ENCODE assay signal across 10 mouse cellular contexts in genomic region chr3:89318971-89319590, GRCm38 (mm10). TPM values are rescaled to one million over a fixed set of nuclear protein-coding genes. Genes with fewer than 3 reads are reported as not detected.
A peak's percentile ranks its signal among the peaks of the same experiment; 100 is the strongest.
DNase-seq lines count a peak whose midpoint lies in the region; ATAC-seq and TF ChIP-seq lines count a peak whose summit lies in the region.
"Had no signal": no experiment of that assay in that cellular context is flagged by ENCODE, and none has a peak within 500 bp of the region (broad histone marks: within the 10 kb centered on the region; RNA-seq: fewer than 3 reads in every experiment).

No protein-coding gene starts in this region.

- peak overlapping the region; percentile 83 for H3K4me3 ChIP-seq in layer of hippocampus, adult 2 months
- peak overlapping the region; percentile 63 for H3K4me3 ChIP-seq in forebrain, embryonic 12.5 days (replicated peaks)
- peak overlapping the region; percentile 70 for H3K4me3 ChIP-seq in limb, embryonic 11.5 days (ENCODE audit: low read depth, low read length)
- H3K4me3 ChIP-seq in neural tube, embryonic 14.5 days (ENCODE audit: low read depth, low read length): peak overlapping the region; percentile 78

- no peaks in the 10 kb centered on the region for H3K9me3 ChIP-seq in forebrain, embryonic 12.5 days
- H3K9me3 ChIP-seq in limb, embryonic 11.5 days (ENCODE audit: control insufficient read depth, low read length): no peaks in the 10 kb centered on the region
- no peaks in the 10 kb centered on the region for H3K9me3 ChIP-seq in neural tube, embryonic 14.5 days (ENCODE audit: control insufficient read depth, low read length)

- H3K27ac ChIP-seq in layer of hippocampus, adult 2 months: peak overlapping the region; percentile 93
- no peak overlapping the region for H3K27ac ChIP-seq in forebrain, embryonic 12.5 days
- no peak overlapping the region for H3K27ac ChIP-seq in limb, embryonic 11.5 days (replicated peaks; ENCODE audit: low read depth, low read length)
- peak overlapping the region; percentile 98 for H3K27ac ChIP-seq in neural tube, embryonic 14.5 days (ENCODE audit: low read depth, low read length)

- H3K36me3 ChIP-seq in forebrain, embryonic 12.5 days (replicated peaks): no peaks in the 10 kb centered on the region
- no peaks in the 10 kb centered on the region for H3K36me3 ChIP-seq in limb, embryonic 11.5 days (ENCODE audit: control insufficient read depth, insufficient read depth, low read length)
- peaks cover 10% of the 10 kb centered on the region for H3K36me3 ChIP-seq in neural tube, embryonic 14.5 days (ENCODE audit: control insufficient read depth, insufficient read depth, low read length)

- H3K27me3 ChIP-seq in forebrain, embryonic 12.5 days: peaks cover 80% of the 10 kb centered on the region
- H3K27me3 ChIP-seq in limb, embryonic 11.5 days (ENCODE audit: control insufficient read depth, insufficient read depth, low read length): peaks cover 32% of the 10 kb centered on the region
- peaks cover 3% of the 10 kb centered on the region; the same call in 1 of the 2 replicates for H3K27me3 ChIP-seq in neural tube, embryonic 14.5 days (ENCODE audit: control insufficient read depth, insufficient read depth, low read length)

- H3K4me1 ChIP-seq in forebrain, embryonic 12.5 days: peaks cover 79% of the 10 kb centered on the region
- H3K4me1 ChIP-seq in limb, embryonic 11.5 days (ENCODE audit: control insufficient read depth, insufficient read depth, low read length): peaks cover 59% of the 10 kb centered on the region
- H3K4me1 ChIP-seq in neural tube, embryonic 14.5 days (ENCODE audit: control insufficient read depth, insufficient read depth, low read length): peaks cover 52% of the 10 kb centered on the region

- peak overlapping the region; percentile 95 for H3K4me2 ChIP-seq in forebrain, embryonic 12.5 days
- H3K4me2 ChIP-seq in limb, embryonic 11.5 days (ENCODE audit: low read depth, severe bottlenecking): peak overlapping the region; percentile 98
- peak overlapping the region; percentile 86 for H3K4me2 ChIP-seq in neural tube, embryonic 14.5 days (ENCODE audit: low read depth, low read length)

- no peak for DNase-seq in layer of hippocampus, adult 2 months (ENCODE audit: low spot score in 2 of 2)
- no peak for DNase-seq in layer of hippocampus, postnatal 36 days
- DNase-seq in limb, embryonic 11.5 days (ENCODE audit: low spot score): no peak
- no peak for DNase-seq in adrenal gland, postnatal 25 days
- no peak for DNase-seq in thymus, postnatal 4 days
- DNase-seq in kidney, postnatal 36 days: no peak

- TF ChIP-seq CTCF in layer of hippocampus, adult 2 months (conservative IDR thresholded peaks at IDR 0.05): no peak

- no peak for ATAC-seq in forebrain, embryonic 12.5 days (ENCODE audit: low FRiP score)
- no peak for ATAC-seq in limb, embryonic 11.5 days (ENCODE audit: insufficient number of reproducible peaks, low FRiP score, low TSS enrichment, low read depth)
- no peak for ATAC-seq in neural tube, embryonic 14.5 days (ENCODE audit: low read depth)
- ATAC-seq: inflammation-experienced regulatory T-cells, adult 6 months had no signal

- 10% methylated on average over 21 of the region's 21 CpGs for WGBS in forebrain, embryonic 12.5 days
- WGBS in limb, embryonic 11.5 days: 10% methylated on average over 21 of the region's 21 CpGs
- 4% methylated on average over 21 of the region's 21 CpGs for WGBS in neural tube, embryonic 14.5 days

- H3K9ac ChIP-seq in forebrain, embryonic 12.5 days: peak overlapping the region; percentile 70; the same call in 1 of the 2 replicates
- H3K9ac ChIP-seq in limb, embryonic 11.5 days (ENCODE audit: low read length): peak overlapping the region; percentile 62
- peak overlapping the region; percentile 97; the same call in 1 of the 2 replicates for H3K9ac ChIP-seq in neural tube, embryonic 14.5 days (replicated peaks; ENCODE audit: low read depth, low read length)

RNA-seq across cellular contexts. Expression of gene Efna3, which starts 3.7 kb away (rescaled TPM):
- total RNA-seq in layer of hippocampus, adult 2 months (2021): 10 to 100 TPM; 65.5 to 76.3 TPM
- 10 to 100 TPM; 67.0 to 69.9 TPM for total RNA-seq in layer of hippocampus, postnatal 36 days (2021)
- polyA plus RNA-seq in forebrain, embryonic 12.5 days (2016; fragmentation: Nextera tagmentation; extraction: Ambion mirVana): 11.9 and 14.9 TPM in 2 replicates
- 13.9 and 19.3 TPM in 2 replicates for polyA plus RNA-seq in limb, embryonic 11.5 days (2014; fragmentation: Nextera tagmentation; extraction: Ambion mirVana)
- polyA plus RNA-seq in neural tube, embryonic 14.5 days (2014; fragmentation: Nextera tagmentation; extraction: Ambion mirVana): 85.7 and 96.9 TPM in 2 replicates
- 0.27 TPM in 1 of 2 replicates, not detected in the other for total RNA-seq in adrenal gland, postnatal 25 days (2021)
- total RNA-seq: megakaryocyte-erythroid progenitor cell, adult 5-6 weeks had no signal
- polyA plus RNA-seq: inflammation-experienced regulatory T-cells, adult 6 months had no signal

RNA-seq across cellular contexts. Expression of gene Efna4, which starts 18.7 kb away (rescaled TPM):
- under 1 TPM; 0.61 to 0.96 TPM for total RNA-seq in layer of hippocampus, adult 2 months (2021)
- under 1 TPM; 0.56 to 0.62 TPM for total RNA-seq in layer of hippocampus, postnatal 36 days (2021)
- 17.1 and 20.0 TPM in 2 replicates for polyA plus RNA-seq in forebrain, embryonic 12.5 days (2016; fragmentation: Nextera tagmentation; extraction: Ambion mirVana)
- 46.9 and 48.9 TPM in 2 replicates for polyA plus RNA-seq in limb, embryonic 11.5 days (2014; fragmentation: Nextera tagmentation; extraction: Ambion mirVana)
- polyA plus RNA-seq in neural tube, embryonic 14.5 days (2014; fragmentation: Nextera tagmentation; extraction: Ambion mirVana): 4.3 and 6.1 TPM in 2 replicates
- 1.7 TPM in 1 of 2 replicates, not detected in the other for total RNA-seq in adrenal gland, postnatal 25 days (2021)
- total RNA-seq: megakaryocyte-erythroid progenitor cell, adult 5-6 weeks had no signal

RNA-seq across cellular contexts. Expression of gene Adam15, which starts 30.7 kb away (rescaled TPM):
- total RNA-seq in layer of hippocampus, adult 2 months (2021): 100 to 1,000 TPM; 122 to 127 TPM
- 100 to 1,000 TPM; 108 to 123 TPM for total RNA-seq in layer of hippocampus, postnatal 36 days (2021)
- polyA plus RNA-seq in forebrain, embryonic 12.5 days (2016; fragmentation: Nextera tagmentation; extraction: Ambion mirVana): 22.7 and 28.2 TPM in 2 replicates
- polyA plus RNA-seq in limb, embryonic 11.5 days (2014; fragmentation: Nextera tagmentation; extraction: Ambion mirVana): 17.8 and 21.0 TPM in 2 replicates
- 37.6 and 48.3 TPM in 2 replicates for polyA plus RNA-seq in neural tube, embryonic 14.5 days (2014; fragmentation: Nextera tagmentation; extraction: Ambion mirVana)
- 50.4 and 65.1 TPM in 2 replicates for total RNA-seq in adrenal gland, postnatal 25 days (2021)

RNA-seq across cellular contexts. Expression of gene Efna1, which starts 38.1 kb away (rescaled TPM):
- total RNA-seq in layer of hippocampus, adult 2 months (2021): 1 to 10 TPM; 7.6 to 7.9 TPM
- total RNA-seq in layer of hippocampus, postnatal 36 days (2021): 1 to 10 TPM; 8.8 to 9.9 TPM
- 9.7 and 12.6 TPM in 2 replicates for polyA plus RNA-seq in forebrain, embryonic 12.5 days (2016; fragmentation: Nextera tagmentation; extraction: Ambion mirVana)
- 42.4 and 47.7 TPM in 2 replicates for polyA plus RNA-seq in limb, embryonic 11.5 days (2014; fragmentation: Nextera tagmentation; extraction: Ambion mirVana)
- 6.8 and 10.5 TPM in 2 replicates for polyA plus RNA-seq in neural tube, embryonic 14.5 days (2014; fragmentation: Nextera tagmentation; extraction: Ambion mirVana)
- total RNA-seq in adrenal gland, postnatal 25 days (2021): 11.6 and 17.2 TPM in 2 replicates
- total RNA-seq: megakaryocyte-erythroid progenitor cell, adult 5-6 weeks had no signal
- polyA plus RNA-seq: inflammation-experienced regulatory T-cells, adult 6 months had no signal

RNA-seq across cellular contexts. Expression of gene Dcst2, which starts 42.7 kb away (rescaled TPM):
- total RNA-seq in layer of hippocampus, adult 2 months (2021): under 1 TPM; 0.29 to 0.77 TPM
- under 1 TPM in 1 of 2 experiments, not detected in 1; 0.43 TPM for total RNA-seq in layer of hippocampus, postnatal 36 days (2021)
- 0.13 and 0.22 TPM in 2 replicates for polyA plus RNA-seq in forebrain, embryonic 12.5 days (2016; fragmentation: Nextera tagmentation; extraction: Ambion mirVana)
- polyA plus RNA-seq in limb, embryonic 11.5 days (2014; fragmentation: Nextera tagmentation; extraction: Ambion mirVana): 0.23 and 0.28 TPM in 2 replicates
- 0.19 and 0.25 TPM in 2 replicates for polyA plus RNA-seq in neural tube, embryonic 14.5 days (2014; fragmentation: Nextera tagmentation; extraction: Ambion mirVana)
- 0.38 and 0.76 TPM in 2 replicates for total RNA-seq in adrenal gland, postnatal 25 days (2021)
- total RNA-seq: megakaryocyte-erythroid progenitor cell, adult 5-6 weeks had no signal

Comparison
In these comparisons a context has a peak if more than half of its experiments do, and no peak if none do; other contexts are left out.
1. H3K27ac ChIP-seq: peak in layer of hippocampus, adult 2 months (single experiment) and neural tube, embryonic 14.5 days (single experiment); none in forebrain, embryonic 12.5 days (single experiment) and limb, embryonic 11.5 days (single experiment).
2. RNA of gene Efna3, which starts 3.7 kb away (total RNA-seq): 65.5 to 76.3 TPM in layer of hippocampus, adult 2 months and 67.0 to 69.9 TPM in layer of hippocampus, postnatal 36 days; 0.27 TPM in adrenal gland, postnatal 25 days; every median in the first group is over 10 times any median in the second.
3. Peak in every context shown above with its lines, with median percentiles within 50 percentile points of each other: H3K4me3 ChIP-seq, H3K4me2 ChIP-seq and H3K9ac ChIP-seq.